Mouse (Mus musculus) liver, embryonic 12.5 days (tissue): Measurements from ENCODE around the gene Riok2. TPM values are rescaled to one million over a fixed set of nuclear protein-coding genes. Genes with fewer than 3 reads are reported as not detected.

ENCODE experiments used
- ATAC-seq: fragments of 200-750 bp; cut with Nextera tagmentation; 2 replicates; pipeline ENCODE4 v1.8.0; 2017; ENCODE audit warnings: moderate number of reproducible peaks, mild to moderate bottlenecking, moderate library complexity
- H3K27ac ChIP-seq: fragments of 300-500 bp; sonication (generic); 2 replicates; pipeline ENCODE4 v1.5.1; 2016; ENCODE audit warnings: mild to moderate bottlenecking
- H3K27me3 ChIP-seq: fragments of 300-500 bp; sonication (generic); replicated peaks from 2 replicates; pipeline ENCODE4 v1.6.1; 2016; ENCODE audit warnings: mild to moderate bottlenecking, moderate library complexity
- H3K36me3 ChIP-seq: fragments of 300-500 bp; sonication (generic); 2 replicates; pipeline ENCODE4 v1.6.1; 2016; ENCODE audit warnings: mild to moderate bottlenecking, moderate library complexity
- H3K4me1 ChIP-seq: fragments of 300-500 bp; sonication (generic); 2 replicates; pipeline ENCODE4 v1.6.1; 2016
- H3K4me2 ChIP-seq: fragments of 300-500 bp; sonication (generic); 2 replicates; pipeline ENCODE4 v1.6.1; 2016; ENCODE audit warnings: mild to moderate bottlenecking, moderate library complexity
- H3K4me3 ChIP-seq: fragments of 300-500 bp; sonication (generic); 2 replicates; pipeline ENCODE4 v1.5.1; 2016; ENCODE audit warnings: mild to moderate bottlenecking, moderate library complexity
- H3K9ac ChIP-seq: fragments of 300-500 bp; sonication (generic); 2 replicates; pipeline ENCODE4 v1.6.1; 2016; ENCODE audit warnings: mild to moderate bottlenecking, moderate library complexity
- H3K9me3 ChIP-seq: fragments of 300-500 bp; sonication (generic); replicated peaks from 2 replicates; pipeline ENCODE4 v1.6.1; 2016; ENCODE audit warnings: mild to moderate bottlenecking, moderate library complexity
- WGBS: fragments of 180-500 bp; shearing (Covaris S2); methylation state at CpG from one replicate; pipeline ENCODE4 v1.1.7; 2016; ENCODE audit not compliant: insufficient replicate concordance; 5-methylcytosine and 5-hydroxymethylcytosine counted together
- polyA plus RNA-seq: library from polyadenylated mRNA; unstranded; fragments of >200 nt; fragmentation: Nextera tagmentation; extraction: Ambion mirVana; gene quantifications from 2 replicates; pipeline ENCODE4 v1.2.1, GENCODE M21; 2016

Riok2 gene
- polyA plus RNA-seq, 1 experiment from 2014 or later, result 20.7 TPM

DNA sequence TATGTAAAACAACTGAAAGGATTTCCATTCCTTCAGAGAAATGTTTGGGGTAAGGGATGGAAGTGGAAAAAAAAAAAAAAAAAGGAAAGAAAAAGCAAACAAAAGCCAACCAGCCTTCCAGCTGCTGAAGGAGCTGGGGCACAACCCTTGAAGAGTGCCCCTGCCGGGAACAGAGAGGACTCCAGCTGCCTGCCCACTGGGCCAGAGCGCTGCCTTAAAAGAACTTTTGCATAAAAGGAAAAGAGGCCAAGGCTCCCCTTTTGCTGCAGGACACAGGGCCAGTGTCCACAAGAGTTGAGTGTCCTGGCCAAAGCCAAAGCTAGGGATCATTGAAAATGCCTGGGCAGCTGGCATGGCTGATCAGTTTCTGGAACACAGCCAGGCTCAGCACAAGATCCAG, 35.5 kb downstream of the Riok2 start:
- no peaks in the 10 kb centered on the region for H3K36me3 ChIP-seq
- no peak overlapping the region for H3K4me3 ChIP-seq
- ATAC-seq, result no peak
- WGBS, result 40% methylated on average over 2 of the region's 2 CpGs
- H3K9ac ChIP-seq, result no peak overlapping the region
- H3K27me3 ChIP-seq, result no peaks in the 10 kb centered on the region
- no peaks in the 10 kb centered on the region for H3K9me3 ChIP-seq
- H3K4me2 ChIP-seq, result no peak overlapping the region
- H3K27ac ChIP-seq, result no peak overlapping the region
- no peaks in the 10 kb centered on the region for H3K4me1 ChIP-seq

DNA sequence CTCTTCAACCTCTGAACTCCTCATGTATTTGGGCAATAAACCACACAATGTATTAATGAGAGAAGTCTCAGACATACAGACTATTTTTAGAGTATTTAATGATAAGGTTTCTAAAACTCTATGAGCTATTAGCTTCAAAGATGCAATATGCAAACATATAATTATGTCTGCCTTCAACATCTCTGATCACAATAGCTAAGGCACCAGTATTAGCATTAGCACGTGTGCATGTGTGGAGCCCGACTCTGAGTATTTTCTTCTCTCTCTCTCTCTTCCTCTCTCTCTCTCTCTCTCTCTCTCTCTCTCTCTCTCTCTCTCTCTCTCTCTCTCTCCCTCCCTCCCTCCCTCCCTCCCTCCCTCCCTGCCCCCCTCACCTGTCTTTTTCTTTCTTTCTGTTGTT, 37.3 kb downstream of the Riok2 start:
- WGBS, result 52% methylated on average over 2 of the region's 2 CpGs
- no peaks in the 10 kb centered on the region for H3K9me3 ChIP-seq
- H3K9ac ChIP-seq, result no peak overlapping the region
- H3K27me3 ChIP-seq, result no peaks in the 10 kb centered on the region
- H3K4me3 ChIP-seq, result no peak overlapping the region
- H3K27ac ChIP-seq, result no peak overlapping the region
- no peak for ATAC-seq
- no peak overlapping the region for H3K4me2 ChIP-seq
- no peaks in the 10 kb centered on the region for H3K36me3 ChIP-seq
- H3K4me1 ChIP-seq, result no peaks in the 10 kb centered on the region

GRCm38 (mm10) chr17:17412176-17412575, 38.1 kb downstream of the Riok2 start:
- H3K9ac ChIP-seq, result no peak overlapping the region
- H3K27ac ChIP-seq, result no peak overlapping the region
- ATAC-seq, result no peak
- H3K4me1 ChIP-seq, result no peaks in the 10 kb centered on the region
- no peak overlapping the region for H3K4me3 ChIP-seq
- no peak overlapping the region for H3K4me2 ChIP-seq
- no peaks in the 10 kb centered on the region for H3K27me3 ChIP-seq
- H3K36me3 ChIP-seq, result no peaks in the 10 kb centered on the region
- H3K9me3 ChIP-seq, result no peaks in the 10 kb centered on the region
- 67% methylated on average over 2 of the region's 2 CpGs for WGBS

DNA sequence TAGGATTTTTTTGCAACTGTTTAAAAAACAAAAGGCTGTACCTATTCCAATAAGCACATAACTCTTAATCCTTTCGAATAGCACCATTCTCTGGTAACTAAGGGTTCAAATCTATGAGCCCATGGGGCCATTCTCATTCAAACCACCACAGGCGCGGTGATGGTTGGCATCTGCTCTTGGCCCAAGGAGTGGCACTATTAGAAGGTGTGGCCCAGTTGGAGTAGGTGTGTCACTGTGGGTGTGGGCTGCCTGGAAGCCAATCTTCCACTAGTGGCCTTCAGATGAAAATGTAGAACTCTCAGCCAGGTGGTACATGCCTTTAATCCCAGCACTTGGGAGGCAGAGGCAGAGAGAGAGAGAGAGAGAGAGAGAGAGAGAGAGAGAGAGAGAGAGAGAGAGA, 40.1 kb downstream of the Riok2 start:
- H3K4me3 ChIP-seq, result no peak overlapping the region
- no peaks in the 10 kb centered on the region for H3K4me1 ChIP-seq
- H3K36me3 ChIP-seq, result no peaks in the 10 kb centered on the region
- no peaks in the 10 kb centered on the region for H3K27me3 ChIP-seq
- no peak overlapping the region for H3K4me2 ChIP-seq
- no peak for ATAC-seq
- H3K9me3 ChIP-seq, result no peaks in the 10 kb centered on the region
- WGBS, result 73% methylated on average over 3 of the region's 3 CpGs
- no peak overlapping the region for H3K27ac ChIP-seq
- H3K9ac ChIP-seq, result no peak overlapping the region

- no peaks in the 10 kb centered on the region for H3K4me1 ChIP-seq
- no peak overlapping the region for H3K4me2 ChIP-seq
- H3K36me3 ChIP-seq, result no peaks in the 10 kb centered on the region
- no peaks in the 10 kb centered on the region for H3K9me3 ChIP-seq
- ATAC-seq, result no peak
- H3K27ac ChIP-seq, result no peak overlapping the region
- H3K9ac ChIP-seq, result no peak overlapping the region
- no peaks in the 10 kb centered on the region for H3K27me3 ChIP-seq
- no peak overlapping the region for H3K4me3 ChIP-seq
- WGBS, result 30% methylated on average over 4 of the region's 4 CpGs
Measured at GRCm38 (mm10) chr17:17424609-17425307, 50.6 kb downstream of the Riok2 start.

- WGBS, result 50% methylated on average over 4 of the region's 4 CpGs
- Histone ChIP-seq H3K4me3 (no peak overlapping the region), H3K9me3 (no peaks in the 10 kb centered on the region), H3K9ac (no peak overlapping the region), H3K4me2 (no peak overlapping the region), H3K27me3 (no peaks in the 10 kb centered on the region), H3K27ac (no peak overlapping the region), H3K36me3 (no peaks in the 10 kb centered on the region), H3K4me1 (no peaks in the 10 kb centered on the region)
- ATAC-seq, result no peak
Measured at GRCm38 (mm10) chr17:17425308-17425813, 51.3 kb downstream of the Riok2 start.

GRCm38 (mm10) chr17:17425906-17426305, 51.8 kb downstream of the Riok2 start:
- no peaks in the 10 kb centered on the region for H3K9me3 ChIP-seq

DNA sequence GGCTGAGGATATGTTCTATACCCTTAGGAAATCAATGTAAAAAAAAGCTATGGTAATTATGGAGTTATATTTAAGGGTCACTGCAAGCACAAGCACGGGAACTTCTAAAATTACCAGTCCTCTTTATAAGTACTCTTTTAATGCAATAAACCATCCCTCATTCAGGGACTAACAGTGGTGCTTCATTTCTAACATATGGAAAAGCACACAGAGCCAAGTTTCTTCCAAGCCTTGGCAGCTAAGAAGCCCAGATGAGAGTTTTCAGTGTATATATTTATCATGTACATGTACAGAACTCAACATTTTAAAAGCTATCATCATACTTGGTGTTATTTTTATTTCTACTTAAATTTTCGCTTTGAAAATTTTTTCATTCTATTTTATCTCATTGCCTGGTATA, 54.8 kb downstream of the Riok2 start:
- H3K36me3 ChIP-seq, result no peaks in the 10 kb centered on the region
- 56% methylated on average over 2 of the region's 2 CpGs for WGBS
- no peaks in the 10 kb centered on the region for H3K27me3 ChIP-seq
- no peak overlapping the region for H3K9ac ChIP-seq
- no peak for ATAC-seq
- H3K9me3 ChIP-seq, result no peaks in the 10 kb centered on the region
- H3K4me3 ChIP-seq, result no peak overlapping the region
- no peak overlapping the region for H3K27ac ChIP-seq
- H3K4me1 ChIP-seq, result no peaks in the 10 kb centered on the region
- H3K4me2 ChIP-seq, result no peak overlapping the region

More at GRCm38 (mm10) chr17:17425906-17426305, 51.8 kb downstream of the Riok2 start:
- ATAC-seq, result no peak
- 48% methylated on average over 3 of the region's 3 CpGs for WGBS
- Histone ChIP-seq H3K4me1 (no peaks in the 10 kb centered on the region), H3K4me2 (no peak overlapping the region), H3K4me3 (no peak overlapping the region), H3K27ac (no peak overlapping the region), H3K36me3 (no peaks in the 10 kb centered on the region), H3K9ac (no peak overlapping the region), H3K27me3 (no peaks in the 10 kb centered on the region)

- WGBS, result 63% methylated on average over 4 of the region's 4 CpGs
- no peak overlapping the region for H3K4me2 ChIP-seq
- no peaks in the 10 kb centered on the region for H3K4me1 ChIP-seq
- no peak overlapping the region for H3K4me3 ChIP-seq
- no peaks in the 10 kb centered on the region for H3K36me3 ChIP-seq
- no peaks in the 10 kb centered on the region for H3K9me3 ChIP-seq
- no peak overlapping the region for H3K27ac ChIP-seq
- H3K9ac ChIP-seq, result no peak overlapping the region
- ATAC-seq, result no peak
- no peaks in the 10 kb centered on the region for H3K27me3 ChIP-seq
Measured at GRCm38 (mm10) chr17:17433679-17434078, 59.6 kb downstream of the Riok2 start.

GRCm38 (mm10) chr17:17438576-17439191, 64.6 kb downstream of the Riok2 start:
- no peak for ATAC-seq
- no peaks in the 10 kb centered on the region for H3K4me1 ChIP-seq
- H3K4me2 ChIP-seq, result no peak overlapping the region
- H3K4me3 ChIP-seq, result no peak overlapping the region
- no peaks in the 10 kb centered on the region for H3K9me3 ChIP-seq
- no peak overlapping the region for H3K9ac ChIP-seq
- no peak overlapping the region for H3K27ac ChIP-seq
- H3K27me3 ChIP-seq, result no peaks in the 10 kb centered on the region
- H3K36me3 ChIP-seq, result no peaks in the 10 kb centered on the region

- Histone ChIP-seq H3K27me3 (no peaks in the 10 kb centered on the region), H3K27ac (no peak overlapping the region), H3K36me3 (no peaks in the 10 kb centered on the region), H3K9ac (no peak overlapping the region), H3K4me3 (no peak overlapping the region), H3K4me1 (no peaks in the 10 kb centered on the region), H3K9me3 (no peaks in the 10 kb centered on the region), H3K4me2 (no peak overlapping the region)
- no peak for ATAC-seq
- WGBS, result 56% methylated on average over 4 of the region's 4 CpGs
Measured at GRCm38 (mm10) chr17:17441876-17442498, 67.9 kb downstream of the Riok2 start.

GRCm38 (mm10) chr17:17444297-17444886, 70.3 kb downstream of the Riok2 start:
- Histone ChIP-seq H3K27me3 (no peaks in the 10 kb centered on the region; the same call in 1 of the 2 replicates), H3K9ac (no peak overlapping the region), H3K4me2 (no peak overlapping the region), H3K27ac (no peak overlapping the region), H3K36me3 (no peaks in the 10 kb centered on the region), H3K4me1 (no peaks in the 10 kb centered on the region), H3K4me3 (no peak overlapping the region), H3K9me3 (no peaks in the 10 kb centered on the region)
- ATAC-seq, result no peak
- 42% methylated on average over 3 of the region's 3 CpGs for WGBS
